Mouse (Mus musculus) forebrain, embryonic 11.5 days (tissue): ENCODE results near the gene Kl. TPM values are rescaled to one million over a fixed set of nuclear protein-coding genes. Genes with fewer than 3 reads are reported as not detected.

Experiments
- ATAC-seq: fragments of 200-750 bp; cut with Nextera tagmentation; replicated peaks from 2 replicates; pipeline ENCODE4 v1.8.0; 2017; ENCODE audit warnings: moderate TSS enrichment; ENCODE audit not compliant: low FRiP score
- DNase-seq: peaks from one replicate; pipeline ENCODE4 v3.0.0-alpha.2; 2017; ENCODE audit warnings: low spot score
- H3K27ac ChIP-seq: fragments of 300-500 bp; sonication (generic); 2 replicates; pipeline ENCODE4 v1.5.1; 2014; ENCODE audit warnings: low read depth, low read length
- H3K27me3 ChIP-seq: fragments of 300-500 bp; sonication (generic); 2 replicates; pipeline ENCODE4 v1.6.1; 2014; ENCODE audit warnings: mild to moderate bottlenecking, low read length, mixed read lengths; ENCODE audit not compliant: control insufficient read depth, insufficient read depth
- H3K36me3 ChIP-seq: fragments of 300-500 bp; sonication (generic); 2 replicates; pipeline ENCODE4 v1.6.1; 2014; ENCODE audit warnings: mild to moderate bottlenecking, low read length, moderate library complexity, mixed read lengths; ENCODE audit not compliant: control insufficient read depth, insufficient read depth
- H3K4me1 ChIP-seq: fragments of 300-500 bp; sonication (generic); replicated peaks from 2 replicates; pipeline ENCODE4 v1.6.1; 2014; ENCODE audit warnings: low read length, mixed read lengths; ENCODE audit not compliant: control insufficient read depth, insufficient read depth
- H3K4me2 ChIP-seq: fragments of 300-500 bp; sonication (generic); 2 replicates; pipeline ENCODE4 v1.6.1; 2014; ENCODE audit warnings: low read depth, mild to moderate bottlenecking, low read length, moderate library complexity, mixed read lengths; ENCODE audit not compliant: severe bottlenecking
- H3K4me3 ChIP-seq: fragments of 300-500 bp; sonication (generic); 2 replicates; pipeline ENCODE4 v1.5.1; 2014; ENCODE audit warnings: low read depth, low read length
- H3K9ac ChIP-seq: fragments of 300-500 bp; sonication (generic); 2 replicates; pipeline ENCODE4 v1.6.1; 2014; ENCODE audit warnings: low read length
- H3K9me3 ChIP-seq: fragments of 300-500 bp; sonication (generic); 2 replicates; pipeline ENCODE4 v1.6.1; 2016; ENCODE audit warnings: low read length, mixed read lengths; ENCODE audit not compliant: control insufficient read depth
- WGBS: fragments of 180-500 bp; shearing (Covaris S2); extraction: QIAGEN DNeasy Blood & Tissue Kit; methylation state at CpG from one replicate; pipeline ENCODE4 v1.1.7; 2014; 5-methylcytosine and 5-hydroxymethylcytosine counted together
- polyA plus RNA-seq: library from polyadenylated mRNA; unstranded; fragments of >200 nt; fragmentation: Nextera tagmentation; extraction: Ambion mirVana; gene quantifications from 2 replicates; pipeline ENCODE4 v1.2.1, GENCODE M21; 2014

Kl gene
- polyA plus RNA-seq, 1 experiment from 2014 or later: 0.19 TPM

GRCm38 (mm10) chr5:151018959-151019358 lies 66.6 kb downstream of the Kl start:
- WGBS: 83% methylated on average over 5 of the region's 5 CpGs
- DNase-seq: peak; percentile 10
- no peak overlapping the region for H3K27ac ChIP-seq

GRCm38 (mm10) chr5:151020031-151020820 lies 67.8 kb downstream of the Kl start:
- Histone ChIP-seq H3K9ac (no peak overlapping the region), H3K4me1 (peaks cover 6% of the 10 kb centered on the region), H3K36me3 (no peaks in the 10 kb centered on the region), H3K4me2 (no peak overlapping the region), H3K27ac (no peak overlapping the region), H3K9me3 (no peaks in the 10 kb centered on the region), H3K4me3 (no peak overlapping the region), H3K27me3 (no peaks in the 10 kb centered on the region)
- ATAC-seq (no peak), DNase-seq (peak; percentile 47)
- 79% methylated on average over 13 of the region's 13 CpGs for WGBS

More at GRCm38 (mm10) chr5:151018959-151019358, 66.6 kb downstream of the Kl start:
- no peaks in the 10 kb centered on the region for H3K27me3 ChIP-seq
- no peak overlapping the region for H3K4me2 ChIP-seq
- ATAC-seq: no peak
- peaks cover 6% of the 10 kb centered on the region for H3K4me1 ChIP-seq
- H3K9me3 ChIP-seq: no peaks in the 10 kb centered on the region
- no peaks in the 10 kb centered on the region for H3K36me3 ChIP-seq
- no peak overlapping the region for H3K4me3 ChIP-seq
- no peak overlapping the region for H3K9ac ChIP-seq

- Histone ChIP-seq H3K27me3 (no peaks in the 10 kb centered on the region), H3K4me1 (peaks cover 6% of the 10 kb centered on the region), H3K4me3 (no peak overlapping the region), H3K9ac (no peak overlapping the region), H3K36me3 (no peaks in the 10 kb centered on the region), H3K9me3 (no peaks in the 10 kb centered on the region), H3K4me2 (no peak overlapping the region), H3K27ac (no peak overlapping the region)
- no peak for ATAC-seq
- peak; percentile 25 for DNase-seq
- 89% methylated on average over 14 of the region's 14 CpGs for WGBS
Observed at GRCm38 (mm10) chr5:151020831-151021230, 68.4 kb downstream of the Kl start.

- Histone ChIP-seq H3K4me1 (peaks cover 6% of the 10 kb centered on the region), H3K27ac (no peak overlapping the region), H3K36me3 (no peaks in the 10 kb centered on the region), H3K9me3 (no peaks in the 10 kb centered on the region), H3K27me3 (no peaks in the 10 kb centered on the region), H3K4me3 (no peak overlapping the region), H3K4me2 (no peak overlapping the region), H3K9ac (no peak overlapping the region)
- ATAC-seq (no peak), DNase-seq (peak; percentile 2)
- 90% methylated on average over 7 of the region's 7 CpGs for WGBS
Observed at GRCm38 (mm10) chr5:151022026-151022425, 69.6 kb downstream of the Kl start.

GRCm38 (mm10) chr5:151022939-151023338 lies 70.5 kb downstream of the Kl start:
- Histone ChIP-seq H3K4me2 (no peak overlapping the region), H3K9me3 (no peaks in the 10 kb centered on the region), H3K9ac (no peak overlapping the region), H3K27ac (no peak overlapping the region), H3K4me1 (peaks cover 6% of the 10 kb centered on the region), H3K36me3 (no peaks in the 10 kb centered on the region), H3K4me3 (no peak overlapping the region), H3K27me3 (no peaks in the 10 kb centered on the region)
- DNase-seq (peak; percentile 37), ATAC-seq (no peak)
- WGBS: 13% methylated on average over 1 of the region's 1 CpGs

- H3K4me1 ChIP-seq: peaks cover 6% of the 10 kb centered on the region
- no peak overlapping the region for H3K4me2 ChIP-seq
- H3K27me3 ChIP-seq: no peaks in the 10 kb centered on the region
- no peak for ATAC-seq
- no peak overlapping the region for H3K9ac ChIP-seq
- H3K36me3 ChIP-seq: no peaks in the 10 kb centered on the region
- peak; percentile 51 for DNase-seq
- H3K4me3 ChIP-seq: no peak overlapping the region
- H3K27ac ChIP-seq: peak overlapping the region; percentile 57; the same call in 1 of the 2 replicates
- WGBS: 8% methylated on average over 8 of the region's 8 CpGs
- no peaks in the 10 kb centered on the region for H3K9me3 ChIP-seq
Observed at GRCm38 (mm10) chr5:151023461-151023860, 71.1 kb downstream of the Kl start.

- Histone ChIP-seq H3K27me3 (no peaks in the 10 kb centered on the region), H3K4me3 (no peak overlapping the region), H3K9me3 (no peaks in the 10 kb centered on the region), H3K27ac (no peak overlapping the region), H3K36me3 (no peaks in the 10 kb centered on the region), H3K4me1 (peaks cover 6% of the 10 kb centered on the region), H3K4me2 (no peak overlapping the region), H3K9ac (no peak overlapping the region)
- DNase-seq (no peak), ATAC-seq (no peak)
- WGBS: 72% methylated on average over 2 of the region's 2 CpGs
Observed at GRCm38 (mm10) chr5:151024483-151024882, 72.1 kb downstream of the Kl start.

GRCm38 (mm10) chr5:151026069-151026468 lies 73.7 kb downstream of the Kl start:
- Histone ChIP-seq H3K4me3 (no peak overlapping the region), H3K36me3 (no peaks in the 10 kb centered on the region), H3K27me3 (no peaks in the 10 kb centered on the region), H3K9me3 (no peaks in the 10 kb centered on the region), H3K27ac (no peak overlapping the region), H3K4me2 (no peak overlapping the region), H3K4me1 (peaks cover 6% of the 10 kb centered on the region), H3K9ac (no peak overlapping the region)
- ATAC-seq (no peak), DNase-seq (no peak)
- 91% methylated on average over 4 of the region's 4 CpGs for WGBS

- no peaks in the 10 kb centered on the region for H3K36me3 ChIP-seq
- DNase-seq: no peak
- WGBS: 35% methylated on average over 7 of the region's 7 CpGs
- H3K4me2 ChIP-seq: no peak overlapping the region
- no peak overlapping the region for H3K4me3 ChIP-seq
- no peak overlapping the region for H3K27ac ChIP-seq
- H3K9me3 ChIP-seq: no peaks in the 10 kb centered on the region
- no peak overlapping the region for H3K9ac ChIP-seq
- no peaks in the 10 kb centered on the region for H3K27me3 ChIP-seq
- peak; percentile 82 for ATAC-seq
- peaks cover 6% of the 10 kb centered on the region for H3K4me1 ChIP-seq
Observed at GRCm38 (mm10) chr5:151027171-151027570, 74.8 kb downstream of the Kl start.
